Mouse (Mus musculus) myocyte (in vitro differentiated cells): ENCODE measurements around the gene Svop. TPM values are rescaled to one million over a fixed set of nuclear protein-coding genes. Genes with fewer than 3 reads are reported as not detected.

Experiments
- H3K27me3 ChIP-seq: one replicate; pipeline ENCODE4 v1.6.1; 2011; ENCODE audit not compliant: control insufficient read depth, insufficient read depth, insufficient read length
- H3K36me3 ChIP-seq: one replicate; pipeline ENCODE4 v1.6.1; 2011; ENCODE audit not compliant: control insufficient read depth, insufficient read depth
- H3K4me2 ChIP-seq: one replicate; pipeline ENCODE4 v1.6.1; 2011; ENCODE audit warnings: low read depth, control low read depth
- H3K4me3 ChIP-seq: one replicate; pipeline ENCODE4 v1.5.1; 2011; ENCODE audit warnings: mild to moderate bottlenecking, control low read depth, moderate library complexity
- H3K79me2 ChIP-seq: one replicate; pipeline ENCODE4 v1.6.1; 2011; ENCODE audit not compliant: control insufficient read depth, insufficient read depth
- H3ac ChIP-seq: one replicate; pipeline ENCODE4 v1.6.1; 2011; ENCODE audit not compliant: control insufficient read depth, insufficient read length
- CEBPB ChIP-seq: IDR thresholded peaks from 2 replicates; pipeline ENCODE4 v1.6.1; 2011; ENCODE audit warnings: mild to moderate bottlenecking, moderate library complexity; ENCODE audit not compliant: poor library complexity, insufficient read depth, severe bottlenecking
- E2F4 ChIP-seq: IDR thresholded peaks from one replicate; pipeline ENCODE4 v1.6.1; 2011; ENCODE audit warnings: mild to moderate bottlenecking, control low read depth, moderate library complexity; ENCODE audit not compliant: insufficient read depth
- MAX ChIP-seq: IDR thresholded peaks from one replicate; pipeline ENCODE4 v1.6.1; 2011; ENCODE audit warnings: low read depth, mild to moderate bottlenecking, control low read depth
- MYOD1 ChIP-seq, 3 experiments: IDR thresholded peaks; one replicate each; pipeline ENCODE4 v1.6.1; 2011; ENCODE audit warnings: control low read depth in 2 of 3, low read depth in 2 of 3, mild to moderate bottlenecking in 2 of 3, moderate library complexity in 1 of 3; ENCODE audit not compliant: insufficient read length in 2 of 3, control insufficient read depth in 1 of 3
- MYOG ChIP-seq, 3 experiments: IDR thresholded peaks; one replicate each; pipeline ENCODE4 v1.6.1; 2011; ENCODE audit warnings: control low read depth in 2 of 3, low read depth in 2 of 3, mild to moderate bottlenecking in 2 of 3; ENCODE audit not compliant: insufficient read length in 2 of 3, control insufficient read depth in 1 of 3, insufficient read depth in 1 of 3
- POLR2A ChIP-seq: IDR thresholded peaks from one replicate; pipeline ENCODE4 v1.6.1; 2011; ENCODE audit warnings: low read depth, mild to moderate bottlenecking, control low read depth, moderate library complexity; ENCODE audit not compliant: insufficient read length
- POLR2AphosphoS2 ChIP-seq: IDR thresholded peaks from one replicate; pipeline ENCODE4 v1.6.1; 2011; ENCODE audit warnings: low read depth, control low read depth; ENCODE audit not compliant: insufficient read length
- REST ChIP-seq: IDR thresholded peaks from one replicate; pipeline ENCODE4 v1.6.1; 2011; ENCODE audit warnings: mild to moderate bottlenecking, control low read depth, moderate library complexity; ENCODE audit not compliant: insufficient read depth, insufficient read length
- SRF ChIP-seq: IDR thresholded peaks from one replicate; pipeline ENCODE4 v1.6.1; 2011; ENCODE audit warnings: low read depth; ENCODE audit not compliant: control insufficient read depth, insufficient read length
- TCF12 ChIP-seq: IDR thresholded peaks from one replicate; pipeline ENCODE4 v1.6.1; 2011; ENCODE audit warnings: mild to moderate bottlenecking, control low read depth; ENCODE audit not compliant: poor library complexity, insufficient read depth, severe bottlenecking
- TCF3 ChIP-seq: IDR thresholded peaks from one replicate; pipeline ENCODE4 v1.6.1; 2011; ENCODE audit warnings: low read depth, control low read depth; ENCODE audit not compliant: insufficient read length
- USF1 ChIP-seq: IDR thresholded peaks from one replicate; pipeline ENCODE4 v1.6.1; 2011; ENCODE audit warnings: low read depth, mild to moderate bottlenecking, control low read depth, moderate library complexity
- polyA plus RNA-seq: library from polyadenylated mRNA; unstranded; fragments of >200 nt; fragmentation: generic; extraction: Trizol; gene quantifications from one replicate; pipeline ENCODE4 v1.2.1, GENCODE M21; 2012; ENCODE audit warnings: missing spikeins

The Svop gene
- polyA plus RNA-seq, 1 experiment: 0.05 TPM

DNA sequence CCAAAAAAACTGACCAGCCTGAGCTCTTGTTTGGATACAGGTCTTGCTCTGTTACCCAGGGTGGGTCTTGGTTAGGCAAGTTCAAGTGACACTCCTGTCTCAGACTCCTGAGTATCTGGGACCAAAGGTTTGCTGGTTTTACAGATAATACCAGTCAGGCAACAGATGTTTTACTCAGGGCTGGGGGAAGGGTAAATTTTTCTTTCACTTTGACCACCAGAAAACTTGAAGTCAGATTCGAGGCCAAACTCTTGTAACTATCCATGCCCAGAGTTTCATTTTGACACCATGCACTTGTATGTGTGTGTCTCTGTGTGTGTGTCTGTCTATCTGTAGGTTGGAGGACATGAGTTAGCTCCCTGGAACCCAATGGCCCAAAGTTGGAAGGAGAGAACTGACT, 110.9 kb downstream of the Svop start:
- Histone ChIP-seq H3K27me3 (no peaks in the 10 kb centered on the region), H3ac (no peak overlapping the region), H3K36me3 (no peaks in the 10 kb centered on the region), H3K4me3 (no peak overlapping the region), H3K4me2 (no peak overlapping the region), H3K79me2 (peaks cover 14% of the 10 kb centered on the region)
- no peak for TF ChIP-seq POLR2AphosphoS2
- no peak for TF ChIP-seq MYOD1 (IDR thresholded peaks at IDR 0.05; ENCODE audit: control insufficient read depth in 1 of 3, insufficient read length in 2 of 3, low read depth in 2 of 3)
- no peak for TF ChIP-seq TCF12
- TF ChIP-seq TCF3: no peak
- no peak for TF ChIP-seq SRF
- TF ChIP-seq CEBPB: no peak
- no peak for TF ChIP-seq POLR2A
- TF ChIP-seq E2F4: no peak
- TF ChIP-seq REST: no peak
- no peak for TF ChIP-seq MYOG (IDR thresholded peaks at IDR 0.05; ENCODE audit: control insufficient read depth in 1 of 3, insufficient read depth in 1 of 3, insufficient read length in 2 of 3, low read depth in 2 of 3)
- TF ChIP-seq USF1: no peak
- TF ChIP-seq MAX: no peak

DNA sequence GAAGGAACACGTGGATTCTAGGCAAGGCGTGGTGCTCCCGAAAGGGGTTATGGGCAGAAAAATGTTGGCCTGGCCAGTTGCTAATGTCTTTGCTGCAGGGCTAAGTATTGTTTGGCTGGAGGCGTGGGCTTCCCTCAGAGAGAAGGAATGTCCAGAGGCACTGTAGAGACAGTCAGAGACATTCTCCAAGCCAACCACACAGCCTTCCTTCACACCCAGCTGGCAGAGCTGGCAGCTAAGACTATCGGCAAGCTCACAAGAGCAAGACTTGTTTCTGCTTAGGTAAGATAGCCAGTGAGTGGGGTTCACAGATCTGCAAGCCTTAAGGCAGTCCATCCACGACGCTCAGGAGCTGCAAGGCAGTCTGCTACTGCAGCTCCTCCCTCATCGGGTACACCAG, 114.1 kb downstream of the Svop start:
- Histone ChIP-seq H3K4me2 (no peak overlapping the region), H3K4me3 (no peak overlapping the region), H3K27me3 (no peaks in the 10 kb centered on the region), H3K79me2 (peaks cover 14% of the 10 kb centered on the region), H3ac (no peak overlapping the region), H3K36me3 (no peaks in the 10 kb centered on the region)
- no peak for TF ChIP-seq CEBPB
- no peak for TF ChIP-seq POLR2A
- TF ChIP-seq MYOD1 (IDR thresholded peaks at IDR 0.05; ENCODE audit: control insufficient read depth in 1 of 3, insufficient read length in 2 of 3, low read depth in 2 of 3): no peak
- no peak for TF ChIP-seq MAX
- no peak for TF ChIP-seq USF1
- no peak for TF ChIP-seq REST
- no peak for TF ChIP-seq POLR2AphosphoS2
- TF ChIP-seq MYOG (IDR thresholded peaks at IDR 0.05; ENCODE audit: control insufficient read depth in 1 of 3, insufficient read depth in 1 of 3, insufficient read length in 2 of 3, low read depth in 2 of 3): no peak
- TF ChIP-seq TCF12: no peak
- no peak for TF ChIP-seq E2F4
- no peak for TF ChIP-seq TCF3
- TF ChIP-seq SRF: no peak

Other genes starting within 250 kb of the Svop start
- 58.9 TPM for gene Coro1c, start 182.8 kb downstream of the Svop start, polyA plus RNA-seq
- 3.4 TPM for gene Ssh1, start 97.7 kb downstream of the Svop start, polyA plus RNA-seq
- not detected for gene Dao, start 87.9 kb downstream of the Svop start, polyA plus RNA-seq
- 12.3 TPM for gene Usp30, start 26.1 kb downstream of the Svop start, polyA plus RNA-seq
- 5.7 TPM for gene Alkbh2, start 36.6 kb upstream of the Svop start, polyA plus RNA-seq
- gene Ung, start 38.8 kb upstream of the Svop start, polyA plus RNA-seq: 2.7 TPM
- 0.84 TPM for gene Acacb, start 55.0 kb upstream of the Svop start, polyA plus RNA-seq
- gene Foxn4, start 182.2 kb upstream of the Svop start, polyA plus RNA-seq: 0.01 TPM
- 1.4 TPM for gene Myo1h, start 197.6 kb upstream of the Svop start, polyA plus RNA-seq